Mouse (Mus musculus) stomach, embryonic 16.5 days (tissue): ENCODE data around the gene Fndc9. TPM values are rescaled to one million over a fixed set of nuclear protein-coding genes. Genes with fewer than 3 reads are reported as not detected.

ENCODE experiments used
- ATAC-seq: fragments of 200-750 bp; cut with Nextera tagmentation; 2 replicates; pipeline ENCODE4 v1.8.0; 2017; ENCODE audit warnings: moderate number of reproducible peaks, moderate TSS enrichment; ENCODE audit not compliant: insufficient read depth, low FRiP score
- H3K27ac ChIP-seq: fragments of 300-500 bp; sonication (generic); 2 replicates; pipeline ENCODE4 v1.5.1; 2014; ENCODE audit warnings: low read length
- H3K27me3 ChIP-seq: fragments of 300-500 bp; sonication (generic); 2 replicates; pipeline ENCODE4 v1.6.1; 2014; ENCODE audit warnings: low read length, control low read depth, mixed read lengths; ENCODE audit not compliant: control insufficient read depth, insufficient read depth
- H3K36me3 ChIP-seq: fragments of 300-500 bp; sonication (generic); 2 replicates; pipeline ENCODE4 v1.6.1; 2014; ENCODE audit warnings: low read length; ENCODE audit not compliant: control insufficient read depth, insufficient read depth
- H3K4me1 ChIP-seq: fragments of 300-500 bp; sonication (generic); 2 replicates; pipeline ENCODE4 v1.6.1; 2014; ENCODE audit warnings: low read length, control low read depth, mixed read lengths; ENCODE audit not compliant: control insufficient read depth, insufficient read depth
- H3K4me2 ChIP-seq: fragments of 300-500 bp; sonication (generic); 2 replicates; pipeline ENCODE4 v1.6.1; 2014; ENCODE audit warnings: low read depth, low read length, mixed read lengths
- H3K4me3 ChIP-seq: fragments of 300-500 bp; sonication (generic); replicated peaks from 2 replicates; pipeline ENCODE4 v1.5.1; 2014; ENCODE audit warnings: mild to moderate bottlenecking, low read length
- H3K9ac ChIP-seq: fragments of 300-500 bp; sonication (generic); 2 replicates; pipeline ENCODE4 v1.6.1; 2014; ENCODE audit warnings: low read length
- H3K9me3 ChIP-seq: fragments of 300-500 bp; sonication (generic); replicated peaks from 2 replicates; pipeline ENCODE4 v1.6.1; 2016; ENCODE audit warnings: low read length, control low read depth; ENCODE audit not compliant: control insufficient read depth
- WGBS: fragments of 180-500 bp; shearing (Covaris S2); extraction: QIAGEN DNeasy Blood & Tissue Kit; methylation state at CpG from one replicate; pipeline ENCODE4 v1.1.7; 2014; 5-methylcytosine and 5-hydroxymethylcytosine counted together
- polyA plus RNA-seq: library from polyadenylated mRNA; unstranded; fragments of >200 nt; fragmentation: Nextera tagmentation; extraction: Ambion mirVana; gene quantifications from 2 replicates; pipeline ENCODE4 v1.2.1, GENCODE M21; 2015

Gene Fndc9
- polyA plus RNA-seq, 1 experiment from 2014 or later: 0.27 TPM

GRCm38 (mm10) chr11:46223575-46223974 is 11.8 kb upstream of the Fndc9 start:
- WGBS: 79% methylated on average over 2 of the region's 2 CpGs
- no peak for ATAC-seq

DNA sequence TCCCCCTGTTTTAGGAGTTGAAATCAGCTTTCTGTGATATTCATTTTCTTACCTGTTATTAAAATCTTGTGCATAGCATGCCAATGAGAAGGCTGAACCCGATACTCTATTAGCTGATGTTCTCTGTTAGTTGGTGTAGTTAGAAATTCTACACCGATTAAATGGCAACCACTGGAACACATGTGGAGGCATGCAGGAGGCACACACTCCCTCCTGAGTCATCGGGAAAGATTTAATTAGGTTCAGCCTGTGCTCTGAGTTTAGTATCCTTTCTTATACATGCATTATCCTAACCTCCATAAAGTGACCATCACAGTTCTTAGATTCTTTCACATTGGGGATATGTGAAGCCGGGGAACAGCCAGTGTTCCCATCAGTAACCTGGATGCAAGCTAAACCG is 10.0 kb upstream of the Fndc9 start:
- Histone ChIP-seq H3K27ac (peak overlapping the region; percentile 37; the same call in 1 of the 2 replicates), H3K36me3 (no peaks in the 10 kb centered on the region), H3K9me3 (no peaks in the 10 kb centered on the region; the same call in 1 of the 2 replicates), H3K4me2 (no peak overlapping the region), H3K4me3 (no peak overlapping the region), H3K4me1 (peaks cover 5% of the 10 kb centered on the region; the same call in 1 of the 2 replicates), H3K27me3 (no peaks in the 10 kb centered on the region), H3K9ac (no peak overlapping the region)
- 84% methylated on average over 5 of the region's 5 CpGs for WGBS
- ATAC-seq: no peak

More at GRCm38 (mm10) chr11:46223575-46223974, 11.8 kb upstream of the Fndc9 start:
- no peak overlapping the region for H3K4me3 ChIP-seq
- no peaks in the 10 kb centered on the region for H3K27me3 ChIP-seq
- H3K4me1 ChIP-seq: peaks cover 5% of the 10 kb centered on the region; the same call in 1 of the 2 replicates
- no peak overlapping the region for H3K27ac ChIP-seq
- no peak overlapping the region for H3K4me2 ChIP-seq
- H3K36me3 ChIP-seq: no peaks in the 10 kb centered on the region
- H3K9me3 ChIP-seq: no peaks in the 10 kb centered on the region; the same call in 1 of the 2 replicates
- H3K9ac ChIP-seq: no peak overlapping the region

DNA sequence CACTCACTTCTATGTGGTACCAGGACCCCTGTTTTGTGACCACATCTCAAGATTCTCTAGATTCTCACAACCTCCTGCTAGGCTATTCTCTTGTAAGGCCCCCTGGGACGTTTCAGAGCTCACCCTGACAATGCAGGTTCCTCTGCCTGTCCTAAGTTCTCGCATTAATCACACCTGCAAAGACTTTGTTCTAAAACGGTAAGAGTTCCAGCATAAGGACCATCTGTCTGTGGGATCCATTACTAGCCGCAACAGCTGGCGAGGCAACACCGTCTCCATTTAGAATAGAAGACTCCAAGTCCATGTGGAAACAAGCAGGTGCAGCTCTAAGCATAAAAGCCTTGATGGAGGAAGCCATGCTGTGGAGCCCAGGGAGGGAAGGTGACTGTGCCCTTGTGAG is 5.1 kb upstream of the Fndc9 start:
- H3K36me3 ChIP-seq: no peaks in the 10 kb centered on the region
- H3K9me3 ChIP-seq: no peaks in the 10 kb centered on the region
- H3K4me1 ChIP-seq: peaks cover 5% of the 10 kb centered on the region; the same call in 1 of the 2 replicates
- no peak for ATAC-seq
- 72% methylated on average over 6 of the region's 6 CpGs for WGBS
- H3K27ac ChIP-seq: no peak overlapping the region
- H3K9ac ChIP-seq: no peak overlapping the region
- H3K27me3 ChIP-seq: no peaks in the 10 kb centered on the region
- H3K4me2 ChIP-seq: no peak overlapping the region
- no peak overlapping the region for H3K4me3 ChIP-seq

- 90% methylated on average over 4 of the region's 4 CpGs for WGBS
- Histone ChIP-seq H3K4me1 (no peaks in the 10 kb centered on the region), H3K9ac (no peak overlapping the region), H3K9me3 (no peaks in the 10 kb centered on the region), H3K27me3 (no peaks in the 10 kb centered on the region), H3K4me2 (no peak overlapping the region), H3K36me3 (no peaks in the 10 kb centered on the region), H3K4me3 (no peak overlapping the region), H3K27ac (no peak overlapping the region)
- no peak for ATAC-seq
Observed at GRCm38 (mm10) chr11:46232803-46233202, 2.5 kb upstream of the Fndc9 start.

- no peaks in the 10 kb centered on the region for H3K9me3 ChIP-seq
- WGBS: 81% methylated on average over 4 of the region's 4 CpGs
- no peak overlapping the region for H3K27ac ChIP-seq
- no peak overlapping the region for H3K9ac ChIP-seq
- no peaks in the 10 kb centered on the region for H3K4me1 ChIP-seq
- no peak overlapping the region for H3K4me2 ChIP-seq
- H3K27me3 ChIP-seq: no peaks in the 10 kb centered on the region
- H3K36me3 ChIP-seq: no peaks in the 10 kb centered on the region
- no peak overlapping the region for H3K4me3 ChIP-seq
- no peak for ATAC-seq
Observed at GRCm38 (mm10) chr11:46233966-46234365, 1.4 kb upstream of the Fndc9 start.

GRCm38 (mm10) chr11:46236976-46237375 is 1.6 kb downstream of the Fndc9 start:
- no peak for ATAC-seq
- Histone ChIP-seq H3K36me3 (no peaks in the 10 kb centered on the region), H3K4me2 (no peak overlapping the region), H3K27me3 (no peaks in the 10 kb centered on the region), H3K27ac (no peak overlapping the region), H3K4me1 (no peaks in the 10 kb centered on the region), H3K4me3 (no peak overlapping the region), H3K9ac (no peak overlapping the region), H3K9me3 (no peaks in the 10 kb centered on the region)
- 40% methylated on average over 4 of the region's 4 CpGs for WGBS

GRCm38 (mm10) chr11:46241150-46241673 is 5.9 kb downstream of the Fndc9 start:
- no peaks in the 10 kb centered on the region for H3K9me3 ChIP-seq
- H3K27ac ChIP-seq: no peak overlapping the region
- ATAC-seq: 0 out of 2 replicates have a peak, but pooled peaks have one; percentile 40
- no peak overlapping the region for H3K9ac ChIP-seq
- H3K36me3 ChIP-seq: no peaks in the 10 kb centered on the region
- no peak overlapping the region for H3K4me3 ChIP-seq
- WGBS: 83% methylated on average over 7 of the region's 7 CpGs
- no peaks in the 10 kb centered on the region for H3K27me3 ChIP-seq
- no peaks in the 10 kb centered on the region for H3K4me1 ChIP-seq
- H3K4me2 ChIP-seq: no peak overlapping the region

DNA sequence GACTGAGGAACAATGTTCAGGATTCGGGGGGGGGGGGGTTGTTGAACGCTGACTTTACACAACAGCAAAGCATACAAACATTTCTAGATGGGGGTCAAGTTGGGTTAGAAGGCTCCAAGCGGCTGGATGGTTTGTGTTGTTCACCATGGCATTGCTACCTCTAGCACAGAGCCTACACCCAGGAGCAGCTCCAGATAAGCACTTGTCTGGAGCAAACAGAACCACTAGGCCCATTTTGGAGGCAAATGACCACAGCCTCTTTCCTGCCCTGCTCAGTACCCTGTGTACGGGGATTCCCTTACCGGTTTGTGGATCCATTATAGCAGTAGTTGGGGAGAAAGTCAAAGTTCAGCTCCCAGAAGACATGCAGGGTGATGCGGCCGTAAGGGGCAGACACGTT is 6.7 kb downstream of the Fndc9 start:
- Histone ChIP-seq H3K36me3 (no peaks in the 10 kb centered on the region), H3K4me2 (no peak overlapping the region), H3K4me1 (no peaks in the 10 kb centered on the region), H3K27me3 (no peaks in the 10 kb centered on the region), H3K9ac (no peak overlapping the region), H3K27ac (no peak overlapping the region), H3K4me3 (no peak overlapping the region), H3K9me3 (no peaks in the 10 kb centered on the region)
- ATAC-seq: no peak
- WGBS: 93% methylated on average over 8 of the region's 8 CpGs

DNA sequence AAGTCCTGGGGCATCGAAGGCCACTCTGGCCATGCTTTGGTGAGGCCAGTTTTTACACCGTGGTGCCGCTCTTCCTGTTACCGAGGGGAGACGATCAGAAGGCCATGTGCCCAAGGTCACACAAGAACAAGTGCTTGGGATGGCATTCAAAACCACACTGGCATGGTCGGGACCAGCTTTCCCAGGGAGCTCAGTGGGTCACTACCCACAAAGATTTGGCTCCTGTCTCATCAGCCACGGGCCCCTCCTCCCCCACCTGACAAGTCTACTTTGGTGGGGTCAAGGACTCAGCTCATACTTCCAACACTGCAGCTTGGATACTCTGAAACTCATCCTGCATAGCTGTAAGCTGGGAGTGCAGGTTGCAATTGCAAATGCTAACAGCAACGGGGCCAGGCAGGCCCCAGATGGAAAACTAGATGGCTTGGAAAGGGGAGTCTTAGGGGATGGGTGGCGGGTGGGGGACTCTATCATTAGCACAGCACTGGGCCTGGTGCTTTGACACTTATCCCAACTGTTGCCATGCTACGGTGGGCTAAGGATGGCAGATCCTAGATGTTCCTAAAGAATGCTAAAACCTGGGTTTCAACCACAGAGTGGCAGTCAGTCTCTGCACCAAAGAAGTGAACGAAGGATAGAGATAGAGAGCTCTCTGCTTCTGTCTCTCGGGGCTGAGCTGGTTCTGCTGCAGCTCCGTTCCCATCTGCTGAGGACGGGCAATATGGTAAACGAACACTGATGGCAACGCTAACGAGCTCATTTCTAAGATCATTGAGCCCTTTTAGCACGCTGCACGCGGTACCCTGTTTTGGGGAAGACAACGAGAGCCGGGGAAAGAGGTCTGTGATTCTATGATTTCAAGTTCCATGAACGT is 9.6 kb downstream of the Fndc9 start:
- Histone ChIP-seq H3K27me3 (no peaks in the 10 kb centered on the region), H3K36me3 (no peaks in the 10 kb centered on the region), H3K4me3 (no peak overlapping the region), H3K27ac (no peak overlapping the region), H3K9me3 (no peaks in the 10 kb centered on the region), H3K9ac (no peak overlapping the region), H3K4me2 (no peak overlapping the region), H3K4me1 (no peaks in the 10 kb centered on the region)
- 91% methylated on average over 23 of the region's 23 CpGs for WGBS
- no peak for ATAC-seq
